Mouse (Mus musculus): ENCODE measurements around the gene Carmil2. TPM values are rescaled to one million over a fixed set of nuclear protein-coding genes. Genes with fewer than 3 reads are reported as not detected.

Carmil2 gene
- total and polyA plus RNA-seq, 3 experiments, result 9.5 to 62.7 TPM; not detected in 1

DNA sequence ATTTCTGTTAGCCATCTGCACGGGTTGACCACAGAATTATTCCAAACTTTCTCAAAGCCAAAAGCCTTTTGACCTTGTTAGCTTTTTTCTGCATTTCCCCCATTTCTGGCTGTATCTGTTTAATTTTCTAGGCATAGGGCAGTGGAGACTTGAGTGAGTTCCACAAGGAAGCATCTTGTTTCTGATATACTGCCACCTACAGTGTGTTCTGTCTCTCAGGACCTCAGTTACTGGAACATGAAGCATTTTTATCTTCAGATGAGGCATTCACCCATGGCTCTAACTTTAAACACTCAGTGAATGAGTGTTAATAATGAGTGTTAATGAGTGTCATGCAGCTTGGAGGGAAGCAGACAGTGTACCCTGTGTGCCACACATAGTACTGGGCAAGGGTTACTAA, 8.2 kb upstream of the Carmil2 start:
- no peak overlapping the region for H3K27ac ChIP-seq (ENCODE audit: control insufficient read depth, low read depth, low read length)
- H3K4me1 ChIP-seq (ENCODE audit: control insufficient read depth in 1 of 2, insufficient read depth in 2 of 2, low read length in 2 of 2), result no peaks in the 10 kb centered on the region
- H3K79me2 ChIP-seq (ENCODE audit: control insufficient read depth, insufficient read depth, low read length, poor library complexity), result no peaks in the 10 kb centered on the region
- no peak for DNase-seq (ENCODE audit: low read depth, low spot score)
- peak; percentile 28 for TF ChIP-seq SMC3 (IDR thresholded peaks at IDR 0.05; ENCODE audit: low read depth, low read length)
- no peak for TF ChIP-seq ZMIZ1 (IDR thresholded peaks at IDR 0.05; ENCODE audit: low read depth, low read length)
- peak in 2 of 3 experiments; percentile 7 to 25; a peak in 2 of 6 replicates for TF ChIP-seq CTCF (IDR thresholded peaks at IDR 0.05 in 2 of 3, conservative IDR thresholded peaks at IDR 0.05 in 1 of 3; ENCODE audit: control insufficient read depth in 1 of 3, insufficient read depth in 1 of 3, low read depth in 2 of 3, low read length in 3 of 3, poor library complexity in 1 of 3, severe bottlenecking in 1 of 3)
- H3K9ac ChIP-seq (ENCODE audit: control insufficient read depth, low read depth, low read length, poor library complexity, severe bottlenecking), result no peak overlapping the region
- no peaks in the 10 kb centered on the region for H3K27me3 ChIP-seq (ENCODE audit: control insufficient read depth in 1 of 2, insufficient read depth in 2 of 2, low read length in 2 of 2)
- H3K36me3 ChIP-seq (ENCODE audit: control insufficient read depth in 1 of 2, insufficient read depth in 2 of 2, low read length in 2 of 2), result peaks cover 0 to 57% of the 10 kb centered on the region in 2 experiments; a peak in 2 of 4 replicates
- H3K9me3 ChIP-seq (replicated peaks; ENCODE audit: insufficient read depth, low read length), result no peaks in the 10 kb centered on the region
- no peak overlapping the region for H3K4me3 ChIP-seq (ENCODE audit: control insufficient read depth in 1 of 2, insufficient read depth in 1 of 2, low read depth in 2 of 2, low read length in 2 of 2)

- H3K27me3 ChIP-seq (ENCODE audit: control insufficient read depth in 1 of 2, insufficient read depth in 2 of 2, low read length in 2 of 2), result no peaks in the 10 kb centered on the region
- TF ChIP-seq RAD21 (IDR thresholded peaks at IDR 0.05; ENCODE audit: low read depth, low read length), result no peak
- no peak for TF ChIP-seq TBP (IDR thresholded peaks at IDR 0.05; ENCODE audit: low read depth, low read length)
- no peak for TF ChIP-seq CTCF (IDR thresholded peaks at IDR 0.05 in 2 of 3, conservative IDR thresholded peaks at IDR 0.05 in 1 of 3; ENCODE audit: control insufficient read depth in 1 of 3, insufficient read depth in 1 of 3, low read depth in 2 of 3, low read length in 3 of 3, poor library complexity in 1 of 3, severe bottlenecking in 1 of 3)
- TF ChIP-seq CHD2 (IDR thresholded peaks at IDR 0.05; ENCODE audit: low read length), result no peak
- no peak for TF ChIP-seq MAX (IDR thresholded peaks at IDR 0.05; ENCODE audit: low read length)
- TF ChIP-seq POLR2A (IDR thresholded peaks at IDR 0.05; ENCODE audit: control insufficient read depth in 1 of 2, insufficient read depth in 1 of 2, low read depth in 1 of 2, low read length in 2 of 2, poor library complexity in 1 of 2), result no peak
- no peak for TF ChIP-seq HCFC1 (IDR thresholded peaks at IDR 0.05; ENCODE audit: low read depth, low read length)
- TF ChIP-seq POLR2AphosphoS2 (IDR thresholded peaks at IDR 0.05; ENCODE audit: low read length), result no peak
- TF ChIP-seq MYC (IDR thresholded peaks at IDR 0.05; ENCODE audit: low read depth, low read length), result no peak
- no peak for TF ChIP-seq POLR2AphosphoS5 (IDR thresholded peaks at IDR 0.05; ENCODE audit: borderline replicate concordance, low read depth, low read length)
- no peak for TF ChIP-seq ETS1 (IDR thresholded peaks at IDR 0.05; ENCODE audit: low read depth, low read length)
- TF ChIP-seq EP300 (IDR thresholded peaks at IDR 0.05; ENCODE audit: low read depth in 1 of 2, low read length in 2 of 2), result no peak
- no peak for TF ChIP-seq USF1 (IDR thresholded peaks at IDR 0.05; ENCODE audit: low read depth, low read length)
- no peaks in the 10 kb centered on the region for H3K9me3 ChIP-seq (replicated peaks; ENCODE audit: insufficient read depth, low read length)
- no peak for DNase-seq (ENCODE audit: low read depth, low spot score)
- H3K79me2 ChIP-seq (ENCODE audit: control insufficient read depth, insufficient read depth, low read length, poor library complexity), result no peaks in the 10 kb centered on the region
- peaks cover 0 to 5% of the 10 kb centered on the region in 2 experiments; a peak in 2 of 4 replicates for H3K36me3 ChIP-seq (ENCODE audit: control insufficient read depth in 1 of 2, insufficient read depth in 2 of 2, low read length in 2 of 2)
- H3K9ac ChIP-seq (ENCODE audit: control insufficient read depth, low read depth, low read length, poor library complexity, severe bottlenecking), result no peak overlapping the region
- no peak overlapping the region for H3K27ac ChIP-seq (ENCODE audit: control insufficient read depth, low read depth, low read length)
- no peaks in the 10 kb centered on the region for H3K4me1 ChIP-seq (ENCODE audit: control insufficient read depth in 1 of 2, insufficient read depth in 2 of 2, low read length in 2 of 2)
- no peak overlapping the region for H3K4me3 ChIP-seq (ENCODE audit: control insufficient read depth in 1 of 2, insufficient read depth in 1 of 2, low read depth in 2 of 2, low read length in 2 of 2)
Observed at GRCm38 (mm10) chr8:105685325-105685724, 749 bp upstream of the Carmil2 start.

GRCm38 (mm10) chr8:105686551-105686950, 477 bp downstream of the Carmil2 start:
- TF ChIP-seq NELFE (IDR thresholded peaks at IDR 0.05; ENCODE audit: low read depth, low read length) (no peak), HCFC1 (IDR thresholded peaks at IDR 0.05; ENCODE audit: low read depth, low read length) (no peak), RCOR1 (IDR thresholded peaks at IDR 0.05; ENCODE audit: low read depth, low read length) (no peak), ZNF384 (IDR thresholded peaks at IDR 0.05; ENCODE audit: low read depth, low read length) (no peak), UBTF (IDR thresholded peaks at IDR 0.05; ENCODE audit: borderline replicate concordance, insufficient read depth, low read depth, low read length) (no peak), SIN3A (IDR thresholded peaks at IDR 0.05; ENCODE audit: low read length) (no peak), USF2 (IDR thresholded peaks at IDR 0.05; ENCODE audit: borderline replicate concordance in 1 of 2, insufficient read depth in 1 of 2, low read depth in 1 of 2, low read length in 2 of 2) (no peak), ETS1 (IDR thresholded peaks at IDR 0.05; ENCODE audit: low read depth, low read length) (no peak), MYB (IDR thresholded peaks at IDR 0.05; ENCODE audit: low read depth, low read length) (no peak)
- no peaks in the 10 kb centered on the region for H3K4me1 ChIP-seq (ENCODE audit: control insufficient read depth in 1 of 2, insufficient read depth in 2 of 2, low read length in 2 of 2)
- H3K9me3 ChIP-seq (replicated peaks; ENCODE audit: insufficient read depth, low read length), result no peaks in the 10 kb centered on the region
- peaks cover 0 to 4% of the 10 kb centered on the region in 2 experiments; a peak in 2 of 4 replicates for H3K36me3 ChIP-seq (ENCODE audit: control insufficient read depth in 1 of 2, insufficient read depth in 2 of 2, low read length in 2 of 2)
- H3K9ac ChIP-seq (ENCODE audit: control insufficient read depth, low read depth, low read length, poor library complexity, severe bottlenecking), result no peak overlapping the region
- no peak overlapping the region for H3K4me3 ChIP-seq (ENCODE audit: control insufficient read depth in 1 of 2, insufficient read depth in 1 of 2, low read depth in 2 of 2, low read length in 2 of 2)
- H3K27me3 ChIP-seq (ENCODE audit: control insufficient read depth in 1 of 2, insufficient read depth in 2 of 2, low read length in 2 of 2), result no peaks in the 10 kb centered on the region
- DNase-seq (ENCODE audit: low read depth, low spot score), result no peak
- no peaks in the 10 kb centered on the region for H3K79me2 ChIP-seq (ENCODE audit: control insufficient read depth, insufficient read depth, low read length, poor library complexity)
- no peak overlapping the region for H3K27ac ChIP-seq (ENCODE audit: control insufficient read depth, low read depth, low read length)

Measured in MEL (cell line).